ENCODE assay signal across 8 mouse cellular contexts in the genomic region with DNA sequence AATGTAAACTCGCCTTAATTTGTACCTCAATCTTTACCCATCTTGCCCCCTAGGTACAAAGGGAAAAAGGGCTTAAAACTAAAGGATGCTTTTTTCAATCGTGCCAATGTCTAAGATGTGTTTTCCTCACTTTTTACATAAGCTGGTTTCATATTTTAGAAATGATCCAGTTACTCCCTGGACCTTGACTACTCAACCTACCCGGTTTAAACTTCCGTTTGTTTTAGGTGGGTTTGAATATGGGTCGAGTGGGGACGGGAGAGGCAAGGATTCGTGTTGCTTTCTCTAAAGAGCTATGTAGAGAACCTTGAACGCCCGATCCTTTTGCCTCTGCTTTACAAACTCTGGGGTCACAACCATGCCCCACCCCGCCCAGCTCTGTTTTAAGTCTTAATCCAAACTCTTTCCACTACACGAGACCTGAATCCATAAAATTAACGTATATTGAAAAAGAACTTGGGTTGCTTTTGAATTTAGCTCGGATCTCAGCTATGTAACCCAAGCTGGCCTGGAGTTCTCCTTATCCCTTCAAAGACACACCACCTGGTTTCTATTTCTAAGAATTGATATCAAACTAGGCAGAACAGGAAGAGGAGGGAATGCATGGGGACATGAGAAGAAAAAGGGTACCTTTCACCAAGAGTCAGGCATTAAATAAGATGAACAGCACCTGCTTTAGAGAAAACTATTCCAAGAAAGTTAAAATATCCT. TPM values are rescaled to one million over a fixed set of nuclear protein-coding genes. Genes with fewer than 3 reads are reported as not detected.
A peak's percentile ranks its signal among the peaks of the same experiment; 100 is the strongest.
DNase-seq lines count a peak whose midpoint lies in the region; ATAC-seq and TF ChIP-seq lines count a peak whose summit lies in the region.

No protein-coding gene starts in this region.

- H3K27me3 ChIP-seq in embryonic facial prominence, embryonic 11.5 days (ENCODE audit: control insufficient read depth, insufficient read depth, low read length): peaks cover 2% of the 10 kb centered on the region; the same call in 1 of the 2 replicates
- H3K27me3 ChIP-seq in hindbrain, embryonic 15.5 days: peaks cover 20% of the 10 kb centered on the region
- H3K27me3 ChIP-seq in midbrain, postnatal 0 days (ENCODE audit: insufficient read depth, low read length): peaks cover 15% of the 10 kb centered on the region

- 20% methylated on average over 13 of the region's 13 CpGs for WGBS in embryonic facial prominence, embryonic 11.5 days
- WGBS in hindbrain, embryonic 15.5 days: 27% methylated on average over 13 of the region's 13 CpGs
- 22% methylated on average over 13 of the region's 13 CpGs for WGBS in midbrain, postnatal 0 days

- no peaks in the 10 kb centered on the region for H3K4me1 ChIP-seq in embryonic facial prominence, embryonic 11.5 days (ENCODE audit: control insufficient read depth, insufficient read depth, low read length)
- H3K4me1 ChIP-seq in hindbrain, embryonic 15.5 days (replicated peaks): peaks cover 32% of the 10 kb centered on the region
- 0 out of 2 replicates have a peak, but pooled peaks cover 2% of the 10 kb centered on the region for H3K4me1 ChIP-seq in midbrain, postnatal 0 days (ENCODE audit: insufficient read depth, low read length)

- no peak for TF ChIP-seq CTCF in left cerebral cortex, adult 2 months (IDR thresholded peaks at IDR 0.05)
- no peak for TF ChIP-seq CTCF in midbrain, postnatal 0 days (IDR thresholded peaks at IDR 0.05)

- intact Hi-C loops in left cerebral cortex, adult 2 months (cut with DNase I): loop anchor here (2.0 to 10.0 kb wide), 3 partner anchors 196 to 974 kb away; a partner anchor contains a TSS

- H3K4me2 ChIP-seq in embryonic facial prominence, embryonic 11.5 days (ENCODE audit: low read depth, low read length): peak overlapping the region; percentile 84
- H3K4me2 ChIP-seq in hindbrain, embryonic 15.5 days: peak overlapping the region; percentile 84
- H3K4me2 ChIP-seq in midbrain, postnatal 0 days (ENCODE audit: low read depth, low read length, poor library complexity, severe bottlenecking): peak overlapping the region; percentile 74

- no peaks in the 10 kb centered on the region for H3K9me3 ChIP-seq in embryonic facial prominence, embryonic 11.5 days (replicated peaks; ENCODE audit: control insufficient read depth, low read length)
- H3K9me3 ChIP-seq in hindbrain, embryonic 15.5 days: no peaks in the 10 kb centered on the region
- no peaks in the 10 kb centered on the region for H3K9me3 ChIP-seq in midbrain, postnatal 0 days (ENCODE audit: low read length)

- no peaks in the 10 kb centered on the region for H3K36me3 ChIP-seq in embryonic facial prominence, embryonic 11.5 days (replicated peaks; ENCODE audit: control insufficient read depth, insufficient read depth, low read depth, low read length)
- H3K36me3 ChIP-seq in hindbrain, embryonic 15.5 days: no peaks in the 10 kb centered on the region
- H3K36me3 ChIP-seq in midbrain, postnatal 0 days (ENCODE audit: insufficient read depth, low read length): no peaks in the 10 kb centered on the region

- peak overlapping the region; percentile 67 for H3K4me3 ChIP-seq in left cerebral cortex, adult 2 months
- peak overlapping the region; percentile 50; the same call in 1 of the 2 replicates for H3K4me3 ChIP-seq in embryonic facial prominence, embryonic 11.5 days (ENCODE audit: low read depth, low read length)
- H3K4me3 ChIP-seq in hindbrain, embryonic 15.5 days: peak overlapping the region; percentile 97
- H3K4me3 ChIP-seq in midbrain, postnatal 0 days (ENCODE audit: low read depth, low read length): peak overlapping the region; percentile 92; the same call in 1 of the 2 replicates

- no peak for DNase-seq in left cerebral cortex, adult 2 months (ENCODE audit: extremely low spot score in 1 of 2, low spot score in 2 of 2)
- DNase-seq in left cerebral cortex, adult 11 months (ENCODE audit: low spot score): no peak
- peak; percentile 21 for DNase-seq in embryonic facial prominence, embryonic 11.5 days (ENCODE audit: low spot score)
- DNase-seq in midbrain, postnatal 0 days (ENCODE audit: low spot score): no peak
- no peak for DNase-seq in layer of hippocampus, adult 18-20 months (ENCODE audit: low spot score in 2 of 2)
- DNase-seq in urinary bladder, postnatal 10 days (ENCODE audit: low spot score): no peak
- DNase-seq in frontal cortex, postnatal 14 days (ENCODE audit: low spot score in 2 of 2): no peak

- H3K27ac ChIP-seq in left cerebral cortex, adult 2 months: no peak overlapping the region
- no peak overlapping the region for H3K27ac ChIP-seq in embryonic facial prominence, embryonic 11.5 days (replicated peaks; ENCODE audit: low read depth, low read length)
- no peak overlapping the region for H3K27ac ChIP-seq in hindbrain, embryonic 15.5 days (replicated peaks)
- H3K27ac ChIP-seq in midbrain, postnatal 0 days (ENCODE audit: low read depth, low read length): no peak overlapping the region

- no peak for ATAC-seq in embryonic facial prominence, embryonic 11.5 days (replicated peaks; ENCODE audit: insufficient number of reproducible peaks, low FRiP score, low TSS enrichment, low read depth)
- no peak for ATAC-seq in hindbrain, embryonic 15.5 days (ENCODE audit: low FRiP score, low read depth)
- ATAC-seq in midbrain, postnatal 0 days (ENCODE audit: low FRiP score): no peak

- no peak overlapping the region for H3K9ac ChIP-seq in embryonic facial prominence, embryonic 11.5 days (replicated peaks; ENCODE audit: low read length)
- H3K9ac ChIP-seq in hindbrain, embryonic 15.5 days: no peak overlapping the region
- no peak overlapping the region for H3K9ac ChIP-seq in midbrain, postnatal 0 days (replicated peaks; ENCODE audit: low read length, poor library complexity, severe bottlenecking)

RNA-seq across cellular contexts. Expression of a gene that starts 1.3 kb away (rescaled TPM):
- total RNA-seq in left cerebral cortex, adult 2 months (2021): 10 to 100 TPM; 80.4 to 83.9 TPM
- 140 and 160 TPM in 2 replicates for polyA plus RNA-seq in embryonic facial prominence, embryonic 11.5 days (2014; fragmentation: Nextera tagmentation; extraction: Ambion mirVana)
- polyA plus RNA-seq in hindbrain, embryonic 15.5 days (2015; fragmentation: Nextera tagmentation; extraction: Ambion mirVana): 81.6 and 82.3 TPM in 2 replicates
- 49.3 and 72.4 TPM in 2 replicates for total RNA-seq in midbrain, postnatal 0 days (2014; rRNA removed)
- 76.8 and 85.3 TPM in 2 replicates for polyA plus RNA-seq in midbrain, postnatal 0 days (2015; fragmentation: Nextera tagmentation; extraction: Ambion mirVana)
- total RNA-seq in layer of hippocampus, adult 18-20 months (2021): 10 to 100 TPM; 88.5 to 88.7 TPM

RNA-seq across cellular contexts. Expression of a gene that starts 58.5 kb away (rescaled TPM):
- not detected for total RNA-seq in left cerebral cortex, adult 2 months (2021)
- not detected in 2 replicates for polyA plus RNA-seq in embryonic facial prominence, embryonic 11.5 days (2014; fragmentation: Nextera tagmentation; extraction: Ambion mirVana)
- polyA plus RNA-seq in hindbrain, embryonic 15.5 days (2015; fragmentation: Nextera tagmentation; extraction: Ambion mirVana): not detected in 2 replicates
- total RNA-seq in midbrain, postnatal 0 days (2014; rRNA removed): not detected in 2 replicates
- polyA plus RNA-seq in midbrain, postnatal 0 days (2015; fragmentation: Nextera tagmentation; extraction: Ambion mirVana): not detected in 2 replicates
- total RNA-seq in layer of hippocampus, adult 18-20 months (2021): not detected
